Mouse (Mus musculus) neural tube, embryonic 13.5 days (tissue): Measurements from ENCODE around the gene Tbpl1. TPM values are rescaled to one million over a fixed set of nuclear protein-coding genes. Genes with fewer than 3 reads are reported as not detected.
A peak's percentile ranks its signal among the peaks of the same experiment; 100 is the strongest.

Experiments used
- ATAC-seq: fragments of 200-750 bp; cut with Nextera tagmentation; 2 replicates; pipeline ENCODE4 v1.8.0; 2017; ENCODE audit warnings: low read depth, mild to moderate bottlenecking, moderate TSS enrichment, moderate library complexity
- H3K27ac ChIP-seq: fragments of 300-500 bp; sonication (generic); replicated peaks from 2 replicates; pipeline ENCODE4 v1.5.1; 2015; ENCODE audit warnings: moderate library complexity, mild to moderate bottlenecking, inconsistent platforms
- H3K27me3 ChIP-seq: fragments of 300-500 bp; sonication (generic); 2 replicates; pipeline ENCODE4 v1.6.1; 2015; ENCODE audit warnings: mild to moderate bottlenecking, inconsistent platforms
- H3K36me3 ChIP-seq: fragments of 300-500 bp; sonication (generic); 2 replicates; pipeline ENCODE4 v1.6.1; 2015; ENCODE audit warnings: mild to moderate bottlenecking, inconsistent platforms
- H3K4me1 ChIP-seq: fragments of 300-500 bp; sonication (generic); replicated peaks from 2 replicates; pipeline ENCODE4 v1.6.1; 2015; ENCODE audit warnings: inconsistent platforms
- H3K4me2 ChIP-seq: fragments of 300-500 bp; sonication (generic); 2 replicates; pipeline ENCODE4 v1.6.1; 2015; ENCODE audit warnings: inconsistent platforms, mild to moderate bottlenecking, moderate library complexity
- H3K4me3 ChIP-seq: fragments of 300-500 bp; sonication (generic); 2 replicates; pipeline ENCODE4 v1.5.1; 2015; ENCODE audit warnings: mild to moderate bottlenecking, inconsistent platforms
- H3K9ac ChIP-seq: fragments of 300-500 bp; sonication (generic); 2 replicates; pipeline ENCODE4 v1.6.1; 2015; ENCODE audit warnings: moderate library complexity, mild to moderate bottlenecking, inconsistent platforms
- H3K9me3 ChIP-seq: fragments of 300-500 bp; sonication (generic); 2 replicates; pipeline ENCODE4 v1.6.1; 2016; ENCODE audit warnings: inconsistent platforms
- WGBS: fragments of 180-500 bp; shearing (Covaris S2); methylation state at CpG from one replicate; pipeline ENCODE4 v1.1.7; 2015; 5-methylcytosine and 5-hydroxymethylcytosine counted together
- polyA plus RNA-seq: library from polyadenylated mRNA; unstranded; fragments of >200 nt; fragmentation: Nextera tagmentation; extraction: Ambion mirVana; gene quantifications from 2 replicates; pipeline ENCODE4 v1.2.1, GENCODE M21; 2015

Gene Tbpl1
- 101 and 109 TPM in 2 replicates for polyA plus RNA-seq

GRCm38 (mm10) chr10:22731272-22732093, at the start of gene Tbpl1:
Tbpl1 (minus strand) TSS chr10:22731938.
- Histone ChIP-seq H3K9me3 (no peaks in the 10 kb centered on the region), H3K27ac (peak within 1 kb of the TSS; percentile 98), H3K4me3 (peak within 1 kb of the TSS; percentile 98), H3K36me3 (no peaks in the 10 kb centered on the region), H3K27me3 (no peaks in the 10 kb centered on the region), H3K9ac (peak within 1 kb of the TSS; percentile 99), H3K4me1 (peaks cover 39% of the 10 kb centered on the region), H3K4me2 (peak within 1 kb of the TSS; percentile 90)
- peak; percentile 99 for ATAC-seq
- under 1% methylated on average over 77 of the region's 77 CpGs for WGBS

GRCm38 (mm10) chr10:22781466-22781865, 49.7 kb upstream of the Tbpl1 start:
- Histone ChIP-seq H3K27ac (no peak overlapping the region), H3K27me3 (no peaks in the 10 kb centered on the region), H3K9me3 (no peaks in the 10 kb centered on the region), H3K36me3 (no peaks in the 10 kb centered on the region), H3K4me2 (no peak overlapping the region), H3K9ac (no peak overlapping the region), H3K4me1 (no peaks in the 10 kb centered on the region), H3K4me3 (no peak overlapping the region)
- WGBS = 39% methylated on average over 4 of the region's 4 CpGs
- no peak for ATAC-seq

GRCm38 (mm10) chr10:22777939-22778338, 46.2 kb upstream of the Tbpl1 start:
- H3K9ac ChIP-seq = no peak overlapping the region
- no peak for ATAC-seq
- no peak overlapping the region for H3K27ac ChIP-seq
- 17% methylated on average over 5 of the region's 5 CpGs for WGBS
- H3K4me1 ChIP-seq = no peaks in the 10 kb centered on the region
- no peak overlapping the region for H3K4me3 ChIP-seq
- no peak overlapping the region for H3K4me2 ChIP-seq
- H3K36me3 ChIP-seq = no peaks in the 10 kb centered on the region
- no peaks in the 10 kb centered on the region for H3K27me3 ChIP-seq
- H3K9me3 ChIP-seq = no peaks in the 10 kb centered on the region

GRCm38 (mm10) chr10:22776007-22776698, 44.4 kb upstream of the Tbpl1 start:
- 9% methylated on average over 7 of the region's 7 CpGs for WGBS
- H3K9ac ChIP-seq = 0 out of 2 replicates have a peak overlapping the region, but pooled peaks have one; percentile 31
- no peaks in the 10 kb centered on the region for H3K9me3 ChIP-seq
- no peaks in the 10 kb centered on the region for H3K36me3 ChIP-seq
- H3K4me2 ChIP-seq = no peak overlapping the region
- no peaks in the 10 kb centered on the region for H3K4me1 ChIP-seq
- no peak overlapping the region for H3K27ac ChIP-seq
- H3K4me3 ChIP-seq = no peak overlapping the region
- H3K27me3 ChIP-seq = no peaks in the 10 kb centered on the region
- ATAC-seq = peak; percentile 71; the same call in 1 of the 2 replicates

- Histone ChIP-seq H3K27ac (no peak overlapping the region), H3K4me3 (no peak overlapping the region), H3K9ac (no peak overlapping the region), H3K9me3 (no peaks in the 10 kb centered on the region), H3K4me2 (no peak overlapping the region), H3K4me1 (no peaks in the 10 kb centered on the region), H3K27me3 (no peaks in the 10 kb centered on the region), H3K36me3 (no peaks in the 10 kb centered on the region)
- 71% methylated on average over 2 of the region's 2 CpGs for WGBS
- ATAC-seq = no peak
Observed at GRCm38 (mm10) chr10:22775456-22775855, 43.7 kb upstream of the Tbpl1 start.

- Histone ChIP-seq H3K9me3 (no peaks in the 10 kb centered on the region), H3K4me2 (no peak overlapping the region), H3K4me3 (no peak overlapping the region), H3K27me3 (no peaks in the 10 kb centered on the region), H3K27ac (no peak overlapping the region), H3K9ac (no peak overlapping the region), H3K4me1 (no peaks in the 10 kb centered on the region), H3K36me3 (no peaks in the 10 kb centered on the region)
- WGBS = 90% methylated on average over 3 of the region's 3 CpGs
- no peak for ATAC-seq
Observed at GRCm38 (mm10) chr10:22774626-22775025, 42.9 kb upstream of the Tbpl1 start.

GRCm38 (mm10) chr10:22754240-22754639, 22.5 kb upstream of the Tbpl1 start:
- H3K9me3 ChIP-seq = no peaks in the 10 kb centered on the region
- no peak overlapping the region for H3K4me2 ChIP-seq
- H3K9ac ChIP-seq = no peak overlapping the region
- no peak overlapping the region for H3K27ac ChIP-seq
- no peaks in the 10 kb centered on the region for H3K36me3 ChIP-seq
- ATAC-seq = no peak
- H3K27me3 ChIP-seq = no peaks in the 10 kb centered on the region
- no peaks in the 10 kb centered on the region for H3K4me1 ChIP-seq
- 90% methylated on average over 1 of the region's 1 CpGs for WGBS
- H3K4me3 ChIP-seq = no peak overlapping the region

- no peak overlapping the region for H3K4me3 ChIP-seq
- H3K36me3 ChIP-seq = no peaks in the 10 kb centered on the region
- no peaks in the 10 kb centered on the region for H3K27me3 ChIP-seq
- H3K27ac ChIP-seq = no peak overlapping the region
- H3K4me2 ChIP-seq = no peak overlapping the region
- no peaks in the 10 kb centered on the region for H3K9me3 ChIP-seq
- no peak overlapping the region for H3K9ac ChIP-seq
- ATAC-seq = no peak
- 77% methylated on average over 5 of the region's 5 CpGs for WGBS
- peaks cover 14% of the 10 kb centered on the region for H3K4me1 ChIP-seq
Observed at GRCm38 (mm10) chr10:22751175-22751682, 19.5 kb upstream of the Tbpl1 start.

GRCm38 (mm10) chr10:22746334-22747322, 14.9 kb upstream of the Tbpl1 start:
- peaks cover 15% of the 10 kb centered on the region for H3K4me1 ChIP-seq
- H3K4me3 ChIP-seq = no peak overlapping the region
- H3K27ac ChIP-seq = peak overlapping the region; percentile 47
- no peaks in the 10 kb centered on the region for H3K27me3 ChIP-seq
- no peak overlapping the region for H3K4me2 ChIP-seq
- H3K36me3 ChIP-seq = no peaks in the 10 kb centered on the region
- H3K9ac ChIP-seq = no peak overlapping the region
- 48% methylated on average over 13 of the region's 13 CpGs for WGBS
- no peaks in the 10 kb centered on the region for H3K9me3 ChIP-seq
- peak; percentile 96 for ATAC-seq

GRCm38 (mm10) chr10:22745922-22746321, 14.2 kb upstream of the Tbpl1 start:
- Histone ChIP-seq H3K36me3 (no peaks in the 10 kb centered on the region), H3K4me3 (no peak overlapping the region), H3K9ac (no peak overlapping the region), H3K27me3 (no peaks in the 10 kb centered on the region), H3K4me2 (no peak overlapping the region), H3K4me1 (peaks cover 15% of the 10 kb centered on the region), H3K27ac (peak overlapping the region; percentile 47), H3K9me3 (no peaks in the 10 kb centered on the region)
- ATAC-seq = peak; percentile 30
- 65% methylated on average over 7 of the region's 7 CpGs for WGBS

- 61% methylated on average over 10 of the region's 10 CpGs for WGBS
- Histone ChIP-seq H3K4me1 (peaks cover 32% of the 10 kb centered on the region), H3K4me3 (peak overlapping the region; percentile 98), H3K36me3 (no peaks in the 10 kb centered on the region), H3K27me3 (no peaks in the 10 kb centered on the region), H3K9me3 (no peaks in the 10 kb centered on the region), H3K27ac (peak overlapping the region; percentile 98), H3K9ac (peak overlapping the region; percentile 99), H3K4me2 (peak overlapping the region; percentile 90)
- no peak for ATAC-seq
Observed at GRCm38 (mm10) chr10:22732181-22732580, 443 bp upstream of the Tbpl1 start.
